Mouse (Mus musculus) erythroblast, embryonic 14.5 days (primary cell): ENCODE measurements around the gene Spg21. TPM values are rescaled to one million over a fixed set of nuclear protein-coding genes. Genes with fewer than 3 reads are reported as not detected.

Source experiments
- H3K27me3 ChIP-seq: 2 replicates; pipeline ENCODE4 v1.6.1; 2012; ENCODE audit warnings: inconsistent platforms; ENCODE audit not compliant: control insufficient read depth
- H3K36me3 ChIP-seq: 2 replicates; pipeline ENCODE4 v1.6.1; 2012; ENCODE audit warnings: mild to moderate bottlenecking, inconsistent platforms; ENCODE audit not compliant: control insufficient read depth
- H3K4me1 ChIP-seq: 2 replicates; pipeline ENCODE4 v1.6.1; 2012; ENCODE audit warnings: inconsistent platforms; ENCODE audit not compliant: control insufficient read depth
- H3K4me3 ChIP-seq: replicated peaks from 2 replicates; pipeline ENCODE3; 2012; ENCODE audit warnings: moderate library complexity, mild to moderate bottlenecking, inconsistent platforms
- H3K9me3 ChIP-seq: 2 replicates; pipeline ENCODE4 v1.6.1; 2012; ENCODE audit warnings: low read length, inconsistent platforms, mixed read lengths; ENCODE audit not compliant: control insufficient read depth
- GATA1 ChIP-seq: IDR thresholded peaks from 2 replicates; pipeline ENCODE4 v1.6.1; 2012; ENCODE audit warnings: low read length, inconsistent platforms, mixed read lengths
- TAL1 ChIP-seq: IDR thresholded peaks from 3 replicates; pipeline ENCODE4 v1.6.1; 2012; ENCODE audit warnings: low read length, inconsistent platforms, mixed read lengths
- polyA plus RNA-seq: library from polyadenylated mRNA; stranded (reverse); fragments of >175 nt; gene quantifications from 2 replicates; pipeline ENCODE4 v1.2.3, GENCODE M21; 2012

The Spg21 gene
- polyA plus RNA-seq, 1 experiment: 0.51 TPM

GRCm38 (mm10) chr9:65464161-65464560 lies 3.4 kb downstream of the Spg21 start:
- peaks cover 3% of the 10 kb centered on the region for H3K9me3 ChIP-seq
- H3K4me1 ChIP-seq: peaks cover 26% of the 10 kb centered on the region
- no peak overlapping the region for H3K4me3 ChIP-seq
- no peaks in the 10 kb centered on the region for H3K27me3 ChIP-seq
- TF ChIP-seq TAL1 (no peak), GATA1 (no peak)
- H3K36me3 ChIP-seq: peaks cover 4% of the 10 kb centered on the region

GRCm38 (mm10) chr9:65465241-65465640 lies 4.5 kb downstream of the Spg21 start:
- Histone ChIP-seq H3K9me3 (peaks cover 3% of the 10 kb centered on the region), H3K4me3 (no peak overlapping the region), H3K36me3 (peaks cover 4% of the 10 kb centered on the region), H3K4me1 (peaks cover 27% of the 10 kb centered on the region), H3K27me3 (no peaks in the 10 kb centered on the region)
- TF ChIP-seq GATA1 (no peak), TAL1 (no peak)

GRCm38 (mm10) chr9:65467686-65468085 lies 6.9 kb downstream of the Spg21 start:
- peaks cover 3% of the 10 kb centered on the region for H3K9me3 ChIP-seq
- no peaks in the 10 kb centered on the region for H3K27me3 ChIP-seq
- peaks cover 6% of the 10 kb centered on the region for H3K4me1 ChIP-seq
- H3K36me3 ChIP-seq: peaks cover 4% of the 10 kb centered on the region
- TF ChIP-seq TAL1 (no peak), GATA1 (no peak)
- H3K4me3 ChIP-seq: no peak overlapping the region

GRCm38 (mm10) chr9:65472769-65473168 lies 12.0 kb downstream of the Spg21 start:
- peaks cover 4% of the 10 kb centered on the region; the same call in 1 of the 2 replicates for H3K36me3 ChIP-seq
- TF ChIP-seq GATA1 (no peak), TAL1 (no peak)
- no peaks in the 10 kb centered on the region for H3K27me3 ChIP-seq
- H3K9me3 ChIP-seq: no peaks in the 10 kb centered on the region
- H3K4me1 ChIP-seq: peaks cover 4% of the 10 kb centered on the region; the same call in 1 of the 2 replicates
- no peak overlapping the region for H3K4me3 ChIP-seq

- H3K36me3 ChIP-seq: peaks cover 23% of the 10 kb centered on the region
- 0 out of 2 replicates have a peak, but pooled peaks cover 1% of the 10 kb centered on the region for H3K4me1 ChIP-seq
- no peaks in the 10 kb centered on the region for H3K27me3 ChIP-seq
- H3K4me3 ChIP-seq: no peak overlapping the region
- TF ChIP-seq GATA1: no peak
- TF ChIP-seq TAL1: no peak
- H3K9me3 ChIP-seq: no peaks in the 10 kb centered on the region
Observed at GRCm38 (mm10) chr9:65479158-65479557, 18.4 kb downstream of the Spg21 start.

- no peaks in the 10 kb centered on the region for H3K4me1 ChIP-seq
- no peak for TF ChIP-seq TAL1
- TF ChIP-seq GATA1: no peak
- H3K9me3 ChIP-seq: no peaks in the 10 kb centered on the region
- no peak overlapping the region for H3K4me3 ChIP-seq
- H3K36me3 ChIP-seq: peaks cover 32% of the 10 kb centered on the region
- no peaks in the 10 kb centered on the region for H3K27me3 ChIP-seq
Observed at GRCm38 (mm10) chr9:65480071-65480470, 19.3 kb downstream of the Spg21 start.

- Histone ChIP-seq H3K4me1 (peaks cover 5% of the 10 kb centered on the region), H3K9me3 (no peaks in the 10 kb centered on the region), H3K4me3 (no peak overlapping the region), H3K27me3 (no peaks in the 10 kb centered on the region), H3K36me3 (peaks cover 2% of the 10 kb centered on the region; the same call in 1 of the 2 replicates)
- TF ChIP-seq TAL1 (no peak), GATA1 (no peak)
Observed at GRCm38 (mm10) chr9:65491476-65491875, 30.7 kb downstream of the Spg21 start.

GRCm38 (mm10) chr9:65492351-65492750 lies 31.6 kb downstream of the Spg21 start:
- H3K27me3 ChIP-seq: peaks cover 3% of the 10 kb centered on the region; the same call in 1 of the 2 replicates
- TF ChIP-seq TAL1: no peak
- no peak for TF ChIP-seq GATA1
- H3K9me3 ChIP-seq: no peaks in the 10 kb centered on the region
- no peak overlapping the region for H3K4me3 ChIP-seq
- no peaks in the 10 kb centered on the region for H3K36me3 ChIP-seq
- H3K4me1 ChIP-seq: peaks cover 9% of the 10 kb centered on the region

- H3K4me1 ChIP-seq: peaks cover 9% of the 10 kb centered on the region
- TF ChIP-seq TAL1: no peak
- H3K36me3 ChIP-seq: no peaks in the 10 kb centered on the region
- no peaks in the 10 kb centered on the region for H3K9me3 ChIP-seq
- peaks cover 3% of the 10 kb centered on the region; the same call in 1 of the 2 replicates for H3K27me3 ChIP-seq
- H3K4me3 ChIP-seq: no peak overlapping the region
Observed at GRCm38 (mm10) chr9:65492851-65493250, 32.1 kb downstream of the Spg21 start.

- Histone ChIP-seq H3K27me3 (peaks cover 4% of the 10 kb centered on the region; the same call in 1 of the 2 replicates), H3K36me3 (no peaks in the 10 kb centered on the region)
Observed at GRCm38 (mm10) chr9:65502146-65502545, 41.4 kb downstream of the Spg21 start.

More at GRCm38 (mm10) chr9:65502146-65502545, 41.4 kb downstream of the Spg21 start:
- TF ChIP-seq TAL1 (no peak), GATA1 (no peak)
- peaks cover 2% of the 10 kb centered on the region for H3K4me1 ChIP-seq
- no peak overlapping the region for H3K4me3 ChIP-seq
- H3K9me3 ChIP-seq: no peaks in the 10 kb centered on the region
